Mouse (Mus musculus) spleen, adult 2 months (tissue): ENCODE measurements at regions not wholly inside any gene's neighbourhood (a gene's known extent, or its start where the extent isn't known, plus 50 kb on each side); places are given as distances from the start of the nearest gene placed in this dataset.

Experiments
- DNase-seq, 2 experiments: peaks; one replicate each; pipeline versions ENCODE4 v3.0.0 to v3.0.0-alpha.2; 2012 to 2021; ENCODE audit warnings: low spot score in 2 of 2, low read depth in 1 of 2
- H3K27ac ChIP-seq: fragments of 200-500 bp; 2 replicates; pipeline ENCODE4 v1.5.1; 2012; ENCODE audit warnings: low read length, inconsistent platforms; ENCODE audit not compliant: insufficient read depth
- H3K27me3 ChIP-seq: fragments of 200-500 bp; 2 replicates; pipeline ENCODE4 v1.6.1; 2012; ENCODE audit warnings: mild to moderate bottlenecking, moderate library complexity, low read length, inconsistent platforms; ENCODE audit not compliant: control insufficient read depth, insufficient read depth
- H3K36me3 ChIP-seq: fragments of 200-500 bp; 2 replicates; pipeline ENCODE4 v1.6.1; 2012; ENCODE audit warnings: mild to moderate bottlenecking, low read length, inconsistent platforms; ENCODE audit not compliant: control insufficient read depth, insufficient read depth
- H3K4me1 ChIP-seq: fragments of 200-500 bp; 2 replicates; pipeline ENCODE4 v1.6.1; 2011; ENCODE audit warnings: inconsistent platforms; ENCODE audit not compliant: control insufficient read depth, insufficient read depth, insufficient read length
- H3K4me3 ChIP-seq: fragments of 200-500 bp; 2 replicates; pipeline ENCODE4 v1.5.1; 2011; ENCODE audit warnings: mild to moderate bottlenecking, inconsistent platforms; ENCODE audit not compliant: insufficient read depth, insufficient read length; ENCODE audit errors: extremely low read depth
- CTCF ChIP-seq: fragments of 200-500 bp; IDR thresholded peaks from 2 replicates; pipeline ENCODE4 v1.5.1; 2011; ENCODE audit warnings: mild to moderate bottlenecking, inconsistent platforms; ENCODE audit not compliant: insufficient read depth, insufficient read length, insufficient replicate concordance; ENCODE audit errors: extremely low read depth
- POLR2A ChIP-seq: fragments of 200-500 bp; IDR thresholded peaks from 2 replicates; pipeline ENCODE4 v1.6.1; 2011; ENCODE audit warnings: low read depth, low read length, inconsistent platforms
- WGBS: fragments of 180-500 bp; shearing (Covaris S2); methylation state at CpG from one replicate; pipeline ENCODE4 v1.1.7; 2018; 5-methylcytosine and 5-hydroxymethylcytosine counted together

DNA sequence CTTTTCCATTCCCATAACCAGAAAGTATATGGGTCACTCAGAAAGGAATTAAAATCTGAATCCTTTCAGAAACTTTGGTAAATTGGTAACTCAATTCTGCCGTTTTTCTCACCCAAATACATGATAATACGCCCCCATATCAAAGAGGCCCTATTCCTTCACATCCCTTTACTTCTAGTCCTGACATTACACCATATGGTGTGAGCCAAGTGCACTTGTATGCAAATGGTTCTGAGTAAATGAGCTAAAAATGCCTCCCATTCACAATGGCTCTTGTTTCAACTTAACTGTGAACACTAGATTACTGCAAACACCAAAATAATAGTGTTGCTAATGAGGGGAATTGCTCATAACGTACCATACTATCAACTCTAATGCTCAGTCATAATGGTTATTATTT, 201.7 kb upstream of the Acvr2a start:
- WGBS, result 91% methylated on average over 3 of the region's 3 CpGs
- Histone ChIP-seq H3K27ac (no peak overlapping the region), H3K27me3 (no peaks in the 10 kb centered on the region), H3K36me3 (no peaks in the 10 kb centered on the region), H3K4me1 (no peaks in the 10 kb centered on the region), H3K4me3 (no peak overlapping the region)
- no peak for DNase-seq
- no peak for TF ChIP-seq CTCF
- TF ChIP-seq POLR2A, result no peak

DNA sequence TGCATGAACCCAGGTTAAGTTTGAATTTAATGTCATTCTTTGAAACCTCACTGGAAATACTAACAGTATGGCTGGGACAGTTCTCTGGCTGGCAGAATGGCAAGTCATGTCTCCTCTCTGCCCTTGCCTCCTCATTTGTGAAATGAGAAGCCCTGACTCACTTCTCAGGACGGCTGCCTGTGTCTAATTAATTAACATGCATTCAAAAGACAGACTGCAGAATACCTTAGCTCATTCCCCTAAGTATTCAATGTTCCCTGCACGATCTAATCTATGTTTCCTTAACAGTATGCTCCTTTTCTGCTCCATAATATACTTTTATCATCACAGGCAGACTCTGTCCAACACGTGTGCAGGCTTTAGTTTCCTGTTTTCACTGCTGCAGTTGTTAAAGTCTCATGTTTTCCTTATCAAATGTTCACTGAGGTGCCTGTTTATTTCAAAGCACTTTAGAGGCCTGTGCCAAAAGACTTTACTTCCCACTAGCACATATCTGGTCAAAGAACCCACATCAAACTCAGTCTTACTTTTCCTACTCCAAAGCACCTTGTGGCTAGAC, 196.7 kb upstream of the Acvr2a start:
- TF ChIP-seq CTCF (no peak), POLR2A (no peak)
- no peaks in the 10 kb centered on the region for H3K4me1 ChIP-seq
- no peak overlapping the region for H3K27ac ChIP-seq
- H3K27me3 ChIP-seq, result no peaks in the 10 kb centered on the region
- no peaks in the 10 kb centered on the region for H3K36me3 ChIP-seq
- WGBS, result 28% methylated on average over 3 of the region's 3 CpGs
- H3K4me3 ChIP-seq, result no peak overlapping the region
- DNase-seq, result no peak

DNA sequence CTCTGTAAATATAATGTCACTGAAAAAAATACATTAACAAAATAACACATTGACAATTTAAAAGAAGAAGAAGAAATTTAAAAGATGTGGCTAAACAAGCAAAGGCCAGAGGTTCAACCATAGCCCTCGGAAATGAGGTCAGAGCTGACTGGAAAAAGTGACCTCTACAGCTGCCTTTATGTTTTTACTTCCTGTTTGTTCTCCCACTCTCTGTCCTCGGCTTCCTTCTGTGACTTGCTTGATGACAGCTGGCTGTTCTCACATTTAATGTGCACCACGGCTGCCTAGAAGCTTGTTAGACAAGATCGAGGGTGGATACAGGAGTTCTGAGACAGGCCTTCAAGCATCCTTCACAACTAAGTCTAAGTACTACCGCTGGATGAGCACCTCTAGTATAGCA, 194.9 kb upstream of the Acvr2a start:
- 46% methylated on average over 5 of the region's 5 CpGs for WGBS
- Histone ChIP-seq H3K4me1 (no peaks in the 10 kb centered on the region), H3K36me3 (no peaks in the 10 kb centered on the region), H3K27me3 (no peaks in the 10 kb centered on the region), H3K27ac (no peak overlapping the region), H3K4me3 (no peak overlapping the region)
- TF ChIP-seq CTCF (no peak), POLR2A (no peak)
- no peak for DNase-seq

DNA sequence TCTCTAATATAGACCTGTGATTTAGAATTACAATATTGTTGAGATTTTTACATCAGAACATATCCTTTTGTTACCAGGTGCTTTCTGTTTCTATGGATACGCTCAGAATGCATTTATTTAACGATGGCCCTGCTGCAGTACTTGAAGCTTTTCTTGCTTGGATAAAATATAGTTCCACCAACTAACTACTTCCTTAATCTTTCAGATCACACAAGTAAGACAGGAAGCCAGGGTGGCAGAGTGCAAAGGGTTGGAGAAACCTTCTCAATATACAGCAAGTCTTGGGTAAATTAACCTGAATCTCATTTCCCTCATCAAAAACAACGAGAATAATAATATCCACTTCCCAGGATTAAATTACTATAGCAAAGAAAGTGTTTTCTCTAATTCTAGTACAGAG, 193.1 kb upstream of the Acvr2a start:
- H3K27ac ChIP-seq, result no peak overlapping the region

DNA sequence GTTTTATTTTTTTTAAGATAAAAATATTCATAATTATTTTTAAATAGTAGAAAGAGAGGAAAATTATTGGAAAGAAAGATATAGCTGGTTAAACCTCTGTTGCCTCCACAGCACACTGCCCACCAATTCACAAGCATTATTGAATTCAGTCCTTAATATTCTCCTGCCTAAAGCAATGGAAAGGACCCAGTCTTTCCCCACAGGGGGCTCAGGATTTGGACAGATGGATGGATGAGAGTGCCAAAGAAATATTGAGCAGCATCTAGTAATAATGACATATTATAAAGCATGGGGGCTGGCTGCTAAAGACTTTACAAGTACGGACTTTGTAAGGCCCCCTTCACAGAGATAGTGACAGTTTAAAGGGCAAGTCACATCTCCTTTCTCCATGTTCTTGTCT, 191.6 kb upstream of the Acvr2a start:
- TF ChIP-seq CTCF, result no peak
- no peak for TF ChIP-seq POLR2A
- 93% methylated on average over 1 of the region's 1 CpGs for WGBS

More for the DNA sequence above, 193.1 kb upstream of the Acvr2a start:
- Histone ChIP-seq H3K4me1 (no peaks in the 10 kb centered on the region), H3K27me3 (no peaks in the 10 kb centered on the region), H3K36me3 (no peaks in the 10 kb centered on the region), H3K4me3 (no peak overlapping the region)
- 25% methylated on average over 3 of the region's 3 CpGs for WGBS
- no peak for DNase-seq
- TF ChIP-seq POLR2A (no peak), CTCF (no peak)

DNA sequence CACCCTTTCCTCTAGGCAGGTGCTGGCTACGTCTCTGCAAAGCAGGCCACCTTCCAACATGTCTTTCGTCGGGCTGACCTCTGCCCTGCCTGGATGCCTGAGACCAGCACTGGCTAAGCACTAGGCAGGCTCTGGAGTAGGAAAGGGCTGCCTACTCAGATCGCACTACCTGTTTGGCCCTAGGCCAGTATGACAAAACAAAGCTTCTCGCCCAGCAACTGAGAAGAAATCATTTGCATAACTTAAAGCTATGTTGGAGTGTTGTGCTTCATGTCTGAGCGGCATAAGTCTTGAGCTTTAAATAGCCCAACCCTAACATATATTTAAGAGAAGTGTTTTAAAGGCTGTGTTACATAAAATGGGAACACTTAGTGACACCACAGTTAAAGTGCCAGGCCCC, 189.9 kb upstream of the Acvr2a start:
- DNase-seq, result no peak
- 70% methylated on average over 6 of the region's 6 CpGs for WGBS
- Histone ChIP-seq H3K4me1 (no peaks in the 10 kb centered on the region), H3K36me3 (no peaks in the 10 kb centered on the region), H3K27ac (no peak overlapping the region), H3K27me3 (no peaks in the 10 kb centered on the region), H3K4me3 (no peak overlapping the region)
- no peak for TF ChIP-seq POLR2A
- no peak for TF ChIP-seq CTCF

More for the DNA sequence above, 191.6 kb upstream of the Acvr2a start:
- H3K36me3 ChIP-seq, result no peaks in the 10 kb centered on the region
- H3K27me3 ChIP-seq, result no peaks in the 10 kb centered on the region
- no peaks in the 10 kb centered on the region for H3K4me1 ChIP-seq
- no peak overlapping the region for H3K4me3 ChIP-seq
- no peak overlapping the region for H3K27ac ChIP-seq
- DNase-seq, result no peak

DNA sequence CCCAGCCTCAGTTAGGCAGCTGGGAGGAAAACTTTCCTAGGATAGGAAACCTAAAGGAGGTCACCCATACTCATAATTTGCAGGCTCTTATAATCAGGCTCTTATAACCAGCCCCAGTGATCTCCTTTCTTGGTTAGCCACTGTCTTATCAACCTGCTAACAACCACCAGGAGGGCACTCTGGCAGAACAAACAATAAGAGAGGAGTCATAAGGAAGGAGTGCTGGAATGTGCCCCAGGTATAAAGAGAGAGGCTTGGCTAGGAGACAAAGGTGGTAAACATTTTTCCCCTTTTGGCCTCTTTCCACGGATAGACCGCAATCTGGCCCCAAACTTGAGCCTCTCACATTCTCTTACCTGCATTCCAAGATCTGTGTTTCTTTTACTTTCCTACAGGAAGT, 189.4 kb upstream of the Acvr2a start:
- H3K27ac ChIP-seq, result no peak overlapping the region
- TF ChIP-seq CTCF (no peak), POLR2A (no peak)

DNA sequence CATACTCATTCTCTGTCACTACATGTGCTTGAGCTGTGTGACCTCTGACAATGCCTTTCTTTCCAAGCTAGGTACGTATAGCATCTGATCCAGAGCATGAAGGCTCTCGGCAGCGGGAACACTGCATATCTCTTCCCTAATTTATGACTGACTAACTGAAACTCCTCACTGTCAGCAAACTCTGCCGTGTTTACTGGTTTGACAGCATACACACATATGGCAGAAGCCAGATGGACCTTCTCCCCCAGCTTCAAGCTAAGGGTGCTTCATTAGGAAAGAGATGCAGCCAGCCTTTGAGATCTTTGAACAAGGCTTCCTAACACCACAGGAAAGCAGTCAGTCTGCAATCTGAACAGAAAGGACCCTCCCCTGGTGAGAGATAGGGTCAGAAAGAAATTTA, 186.9 kb upstream of the Acvr2a start:
- TF ChIP-seq CTCF (no peak), POLR2A (no peak)
- Histone ChIP-seq H3K27ac (no peak overlapping the region), H3K4me3 (no peak overlapping the region), H3K27me3 (no peaks in the 10 kb centered on the region), H3K36me3 (no peaks in the 10 kb centered on the region), H3K4me1 (no peaks in the 10 kb centered on the region)
- DNase-seq, result no peak
- 84% methylated on average over 4 of the region's 4 CpGs for WGBS

More for the DNA sequence above, 189.4 kb upstream of the Acvr2a start:
- H3K36me3 ChIP-seq, result no peaks in the 10 kb centered on the region
- WGBS, result 87% methylated on average over 2 of the region's 2 CpGs
- H3K4me1 ChIP-seq, result no peaks in the 10 kb centered on the region
- no peak for DNase-seq
- no peaks in the 10 kb centered on the region for H3K27me3 ChIP-seq
- H3K4me3 ChIP-seq, result no peak overlapping the region
